Mouse (Mus musculus): ENCODE results near the gene Lingo1. TPM values are rescaled to one million over a fixed set of nuclear protein-coding genes. Genes with fewer than 3 reads are reported as not detected.

The Lingo1 gene
- polyA plus RNA-seq, 1 experiment from 2014 or later = 0.93 TPM

DNA sequence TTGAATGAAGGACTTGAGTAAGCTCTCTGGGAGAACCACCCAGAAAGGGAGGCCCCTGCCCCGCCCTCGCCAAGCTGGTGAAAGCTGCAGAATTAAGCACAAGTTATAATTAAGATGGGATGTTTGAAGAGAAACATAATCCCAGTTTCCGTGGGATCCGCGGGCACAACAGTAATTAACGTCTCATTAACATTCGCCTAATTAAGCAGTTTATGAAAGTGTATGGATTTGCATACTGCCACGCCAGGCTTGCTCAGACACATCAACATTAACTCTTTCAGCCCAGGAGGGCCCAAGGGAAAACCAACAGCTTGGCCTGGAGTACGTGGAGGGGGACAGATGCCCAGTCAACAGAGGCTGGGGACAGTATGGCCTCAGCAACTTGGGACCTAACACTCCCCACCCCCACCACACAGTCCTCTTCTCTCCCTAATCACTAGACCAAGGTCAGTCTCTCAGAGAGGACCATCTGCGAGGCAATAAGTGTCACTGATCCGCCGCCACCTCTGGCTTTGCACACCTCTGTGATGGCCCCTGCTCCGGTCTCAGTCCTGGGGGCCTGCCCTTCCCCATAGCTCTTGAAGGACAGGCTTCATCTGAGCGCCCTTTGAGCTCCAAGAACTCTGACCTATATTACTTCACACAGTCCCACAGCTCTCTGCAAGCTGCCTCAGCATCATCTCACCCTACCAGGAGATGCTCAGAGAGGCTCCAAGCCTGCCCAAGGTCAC, 49.9 kb downstream of the Lingo1 start:
- no peak overlapping the region for H3K4me2 ChIP-seq (ENCODE audit: low read depth, severe bottlenecking)
- no peaks in the 10 kb centered on the region for H3K9me3 ChIP-seq (ENCODE audit: control insufficient read depth, low read length)
- H3K27me3 ChIP-seq (ENCODE audit: control insufficient read depth, insufficient read depth, low read length) = no peaks in the 10 kb centered on the region
- H3K4me1 ChIP-seq (ENCODE audit: control insufficient read depth, insufficient read depth, low read length) = no peaks in the 10 kb centered on the region
- WGBS = 56% methylated on average over 14 of the region's 14 CpGs
- no peaks in the 10 kb centered on the region for H3K36me3 ChIP-seq (ENCODE audit: control insufficient read depth, insufficient read depth, low read length)
- DNase-seq (ENCODE audit: low spot score) (no peak), ATAC-seq (ENCODE audit: insufficient number of reproducible peaks, low FRiP score, low TSS enrichment, low read depth) (no peak)
- H3K9ac ChIP-seq (ENCODE audit: low read length) = no peak overlapping the region
- no peak overlapping the region for H3K4me3 ChIP-seq (ENCODE audit: low read depth, low read length)
- no peak overlapping the region for H3K27ac ChIP-seq (replicated peaks; ENCODE audit: low read depth, low read length)

DNA sequence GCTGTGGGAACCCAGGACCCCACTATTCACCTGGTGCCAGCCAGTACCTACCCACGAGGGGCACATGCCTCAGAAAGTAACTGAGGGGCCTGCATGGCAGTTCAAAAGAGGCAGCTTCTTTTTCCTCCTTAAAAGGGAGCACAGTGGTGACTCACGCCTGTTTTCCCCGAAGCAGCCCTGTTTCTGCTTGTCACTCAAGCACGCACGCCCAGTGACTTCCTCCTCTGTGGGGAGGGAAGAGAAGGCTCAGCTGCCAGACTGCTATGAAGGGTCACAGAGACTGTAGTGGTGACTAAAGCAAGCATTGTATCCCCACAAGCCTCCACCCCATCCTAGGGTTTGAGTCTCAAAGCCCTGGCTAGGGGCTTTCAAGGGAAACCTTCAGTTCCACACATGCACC, 51.9 kb downstream of the Lingo1 start:
- H3K27me3 ChIP-seq (ENCODE audit: control insufficient read depth, insufficient read depth, low read length) = no peaks in the 10 kb centered on the region
- no peaks in the 10 kb centered on the region for H3K4me1 ChIP-seq (ENCODE audit: control insufficient read depth, insufficient read depth, low read length)
- H3K9ac ChIP-seq (ENCODE audit: low read length) = no peak overlapping the region
- no peak overlapping the region for H3K27ac ChIP-seq (replicated peaks; ENCODE audit: low read depth, low read length)
- WGBS = 64% methylated on average over 5 of the region's 5 CpGs
- H3K9me3 ChIP-seq (ENCODE audit: control insufficient read depth, low read length) = no peaks in the 10 kb centered on the region
- no peak for DNase-seq (ENCODE audit: low spot score)
- no peak overlapping the region for H3K4me3 ChIP-seq (ENCODE audit: low read depth, low read length)
- H3K36me3 ChIP-seq (ENCODE audit: control insufficient read depth, insufficient read depth, low read length) = no peaks in the 10 kb centered on the region
- ATAC-seq (ENCODE audit: insufficient number of reproducible peaks, low FRiP score, low TSS enrichment, low read depth) = no peak
- no peak overlapping the region for H3K4me2 ChIP-seq (ENCODE audit: low read depth, severe bottlenecking)

DNA sequence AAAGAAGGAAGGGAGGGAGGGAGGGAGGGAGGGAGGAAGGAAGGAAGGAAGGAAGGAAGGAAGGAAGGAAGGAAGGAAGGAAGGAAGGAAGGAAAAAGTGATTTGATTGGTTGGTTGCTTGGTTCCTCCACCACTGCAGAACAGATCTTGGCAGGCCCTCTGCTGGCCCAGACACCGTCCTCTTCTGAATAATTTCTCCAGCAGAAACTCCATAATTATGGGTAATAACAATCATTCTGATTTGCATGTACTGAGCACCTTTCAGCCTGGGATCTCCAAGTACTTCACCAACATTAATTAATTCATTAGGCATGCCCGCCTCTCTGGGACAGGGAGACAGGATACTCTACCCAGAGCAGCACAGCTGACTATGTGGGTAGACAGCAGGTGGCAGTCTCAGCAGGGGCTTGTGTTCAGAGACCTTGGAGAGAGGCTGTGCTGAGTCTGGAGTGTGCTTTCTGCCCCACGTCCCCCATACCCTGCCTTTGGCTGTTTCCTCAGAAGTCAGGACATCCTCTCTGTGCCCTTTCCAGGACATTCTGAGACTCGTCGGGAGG, 57.0 kb downstream of the Lingo1 start:
- no peak overlapping the region for H3K4me3 ChIP-seq (ENCODE audit: low read depth, low read length)
- no peak overlapping the region for H3K27ac ChIP-seq (replicated peaks; ENCODE audit: low read depth, low read length)
- H3K4me2 ChIP-seq (ENCODE audit: low read depth, severe bottlenecking) = no peak overlapping the region
- no peak for DNase-seq (ENCODE audit: low spot score)
- H3K27me3 ChIP-seq (ENCODE audit: control insufficient read depth, insufficient read depth, low read length) = no peaks in the 10 kb centered on the region
- 68% methylated on average over 5 of the region's 5 CpGs for WGBS
- no peaks in the 10 kb centered on the region for H3K4me1 ChIP-seq (ENCODE audit: control insufficient read depth, insufficient read depth, low read length)
- no peak for ATAC-seq (ENCODE audit: insufficient number of reproducible peaks, low FRiP score, low TSS enrichment, low read depth)
- no peaks in the 10 kb centered on the region for H3K9me3 ChIP-seq (ENCODE audit: control insufficient read depth, low read length)
- H3K36me3 ChIP-seq (ENCODE audit: control insufficient read depth, insufficient read depth, low read length) = no peaks in the 10 kb centered on the region
- H3K9ac ChIP-seq (ENCODE audit: low read length) = no peak overlapping the region

DNA sequence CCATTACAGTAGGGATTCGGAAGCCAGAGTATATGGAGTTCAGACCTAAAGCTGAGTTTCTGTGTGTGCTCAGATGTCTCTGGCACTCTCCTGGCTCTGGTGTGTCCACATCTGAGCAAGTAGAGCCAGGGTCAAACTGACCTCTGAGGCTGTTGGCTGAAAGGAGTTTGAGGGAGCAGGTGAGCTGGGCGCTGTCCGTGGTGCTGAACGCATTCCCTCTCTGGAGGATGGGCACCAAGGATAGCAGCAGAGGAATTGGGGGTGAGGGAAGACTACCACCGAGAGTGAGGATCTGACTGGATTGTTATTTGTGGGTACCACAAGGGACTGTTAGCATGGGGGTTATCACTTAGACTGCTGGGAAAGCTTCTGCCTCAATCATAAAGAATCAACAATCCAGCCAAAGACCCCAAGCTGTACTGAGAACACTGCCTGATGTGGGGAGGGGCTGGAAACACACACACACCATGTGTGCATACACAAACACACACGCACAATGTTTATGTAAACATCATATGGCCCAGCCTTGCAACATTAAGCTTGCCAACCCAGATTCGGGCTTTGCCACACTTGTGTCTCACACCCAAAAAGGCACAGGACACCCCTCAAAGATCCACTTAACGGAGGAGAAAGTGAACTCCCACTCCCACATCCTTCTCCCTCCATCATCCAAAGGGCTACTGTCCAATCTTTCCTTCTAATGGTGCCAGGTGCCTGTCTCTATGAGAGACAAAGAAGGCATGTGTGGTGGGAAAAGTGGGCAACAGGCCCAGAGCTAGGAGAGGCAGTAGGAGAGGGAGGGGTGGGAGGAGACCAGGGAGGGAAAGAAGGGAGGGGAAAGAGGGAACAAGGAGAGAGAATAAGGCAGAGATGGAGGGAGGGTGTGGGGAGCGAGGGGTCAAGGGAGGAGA, 57.8 kb downstream of the Lingo1 start:
- Histone ChIP-seq H3K4me2 (ENCODE audit: low read depth, severe bottlenecking) (no peak overlapping the region), H3K4me1 (ENCODE audit: control insufficient read depth, insufficient read depth, low read length) (no peaks in the 10 kb centered on the region), H3K27me3 (ENCODE audit: control insufficient read depth, insufficient read depth, low read length) (no peaks in the 10 kb centered on the region), H3K9me3 (ENCODE audit: control insufficient read depth, low read length) (no peaks in the 10 kb centered on the region), H3K27ac (replicated peaks; ENCODE audit: low read depth, low read length) (no peak overlapping the region), H3K36me3 (ENCODE audit: control insufficient read depth, insufficient read depth, low read length) (no peaks in the 10 kb centered on the region), H3K4me3 (ENCODE audit: low read depth, low read length) (no peak overlapping the region), H3K9ac (ENCODE audit: low read length) (no peak overlapping the region)
- WGBS = 45% methylated on average over 9 of the region's 9 CpGs
- peak; percentile 91 for DNase-seq (ENCODE audit: low spot score)
- no peak for ATAC-seq (ENCODE audit: insufficient number of reproducible peaks, low FRiP score, low TSS enrichment, low read depth)

DNA sequence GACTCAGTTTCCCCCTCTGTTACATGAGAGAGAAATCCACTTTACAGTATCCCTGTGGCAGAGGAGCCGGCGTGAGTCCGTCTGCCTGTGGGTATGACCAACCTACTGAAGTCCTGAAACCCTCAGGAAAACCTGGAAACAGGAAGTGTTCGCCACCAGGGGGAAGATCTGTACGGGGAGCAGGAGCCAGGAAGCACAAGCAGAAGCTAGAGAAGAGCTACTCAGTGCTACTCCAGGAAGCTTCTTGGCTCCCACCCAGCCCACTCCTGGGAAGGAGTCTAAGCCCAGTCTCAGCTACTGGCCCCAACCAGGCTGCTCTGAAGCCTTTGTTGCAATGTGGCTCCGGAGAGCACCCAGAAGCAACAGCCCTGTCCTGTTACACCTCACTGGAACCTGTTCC, 61.9 kb downstream of the Lingo1 start:
- H3K27me3 ChIP-seq (ENCODE audit: control insufficient read depth, insufficient read depth, low read length) = no peaks in the 10 kb centered on the region
- 63% methylated on average over 6 of the region's 6 CpGs for WGBS
- no peak overlapping the region for H3K4me2 ChIP-seq (ENCODE audit: low read depth, severe bottlenecking)
- no peak overlapping the region for H3K4me3 ChIP-seq (ENCODE audit: low read depth, low read length)
- H3K27ac ChIP-seq (replicated peaks; ENCODE audit: low read depth, low read length) = no peak overlapping the region
- H3K9me3 ChIP-seq (ENCODE audit: control insufficient read depth, low read length) = no peaks in the 10 kb centered on the region
- no peak overlapping the region for H3K9ac ChIP-seq (ENCODE audit: low read length)
- H3K36me3 ChIP-seq (ENCODE audit: control insufficient read depth, insufficient read depth, low read length) = no peaks in the 10 kb centered on the region
- DNase-seq (ENCODE audit: low spot score) (no peak), ATAC-seq (ENCODE audit: insufficient number of reproducible peaks, low FRiP score, low TSS enrichment, low read depth) (no peak)
- H3K4me1 ChIP-seq (ENCODE audit: control insufficient read depth, insufficient read depth, low read length) = no peaks in the 10 kb centered on the region

DNA sequence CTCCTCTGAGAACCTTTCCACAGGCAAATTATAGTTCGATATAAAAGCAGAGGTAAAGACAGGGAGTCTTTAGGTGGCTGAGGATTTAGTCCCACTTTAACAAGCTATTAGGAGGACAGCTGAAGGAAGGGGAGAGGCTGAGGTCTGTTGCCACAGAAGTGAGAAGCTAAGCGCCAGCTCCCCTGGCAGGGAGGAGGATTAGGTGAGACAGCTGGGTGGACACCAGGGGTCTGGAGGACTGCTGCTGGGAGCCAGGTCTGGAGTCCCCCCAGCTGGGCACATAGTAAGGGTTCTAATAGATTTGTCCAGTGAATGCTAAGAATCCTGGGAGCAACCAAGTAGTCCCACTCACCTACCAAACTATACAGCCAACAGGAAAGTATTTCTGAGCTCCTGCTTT, 65.3 kb downstream of the Lingo1 start:
- no peak overlapping the region for H3K27ac ChIP-seq (replicated peaks; ENCODE audit: low read depth, low read length)
- H3K36me3 ChIP-seq (ENCODE audit: control insufficient read depth, insufficient read depth, low read length) = no peaks in the 10 kb centered on the region
- H3K9me3 ChIP-seq (ENCODE audit: control insufficient read depth, low read length) = no peaks in the 10 kb centered on the region
- no peak overlapping the region for H3K9ac ChIP-seq (ENCODE audit: low read length)
- 56% methylated on average over 2 of the region's 2 CpGs for WGBS
- DNase-seq (ENCODE audit: low spot score) (no peak), ATAC-seq (ENCODE audit: insufficient number of reproducible peaks, low FRiP score, low TSS enrichment, low read depth) (no peak)
- no peaks in the 10 kb centered on the region for H3K27me3 ChIP-seq (ENCODE audit: control insufficient read depth, insufficient read depth, low read length)
- H3K4me1 ChIP-seq (ENCODE audit: control insufficient read depth, insufficient read depth, low read length) = no peaks in the 10 kb centered on the region
- no peak overlapping the region for H3K4me2 ChIP-seq (ENCODE audit: low read depth, severe bottlenecking)
- H3K4me3 ChIP-seq (ENCODE audit: low read depth, low read length) = no peak overlapping the region

DNA sequence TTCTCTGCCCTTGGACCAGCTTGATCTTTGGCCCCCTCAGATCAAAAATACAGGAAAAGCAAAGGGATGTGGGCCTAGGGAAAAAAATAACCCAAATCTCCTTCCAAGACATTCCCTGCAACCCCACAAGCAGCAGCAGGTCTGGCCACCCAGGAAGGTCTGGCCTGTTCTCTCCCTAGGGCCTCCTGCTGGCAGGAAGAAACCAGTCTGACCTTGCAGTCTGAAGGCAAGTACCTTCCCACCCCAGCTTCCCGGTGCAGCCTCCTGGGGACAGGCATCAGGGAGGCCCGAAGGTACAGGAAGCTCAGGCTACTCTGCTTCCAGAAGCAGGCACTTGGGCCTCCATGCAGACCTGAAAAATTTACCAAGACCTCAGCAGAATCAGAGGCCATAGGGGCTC, 67.1 kb downstream of the Lingo1 start:
- no peaks in the 10 kb centered on the region for H3K4me1 ChIP-seq (ENCODE audit: control insufficient read depth, insufficient read depth, low read length)
- no peak overlapping the region for H3K4me3 ChIP-seq (ENCODE audit: low read depth, low read length)
- no peak overlapping the region for H3K27ac ChIP-seq (replicated peaks; ENCODE audit: low read depth, low read length)
- no peak overlapping the region for H3K9ac ChIP-seq (ENCODE audit: low read length)
- H3K9me3 ChIP-seq (ENCODE audit: control insufficient read depth, low read length) = no peaks in the 10 kb centered on the region
- no peaks in the 10 kb centered on the region for H3K27me3 ChIP-seq (ENCODE audit: control insufficient read depth, insufficient read depth, low read length)
- no peak for DNase-seq (ENCODE audit: low spot score)
- 40% methylated on average over 2 of the region's 2 CpGs for WGBS
- H3K36me3 ChIP-seq (ENCODE audit: control insufficient read depth, insufficient read depth, low read length) = no peaks in the 10 kb centered on the region
- ATAC-seq (ENCODE audit: insufficient number of reproducible peaks, low FRiP score, low TSS enrichment, low read depth) = no peak
- no peak overlapping the region for H3K4me2 ChIP-seq (ENCODE audit: low read depth, severe bottlenecking)

DNA sequence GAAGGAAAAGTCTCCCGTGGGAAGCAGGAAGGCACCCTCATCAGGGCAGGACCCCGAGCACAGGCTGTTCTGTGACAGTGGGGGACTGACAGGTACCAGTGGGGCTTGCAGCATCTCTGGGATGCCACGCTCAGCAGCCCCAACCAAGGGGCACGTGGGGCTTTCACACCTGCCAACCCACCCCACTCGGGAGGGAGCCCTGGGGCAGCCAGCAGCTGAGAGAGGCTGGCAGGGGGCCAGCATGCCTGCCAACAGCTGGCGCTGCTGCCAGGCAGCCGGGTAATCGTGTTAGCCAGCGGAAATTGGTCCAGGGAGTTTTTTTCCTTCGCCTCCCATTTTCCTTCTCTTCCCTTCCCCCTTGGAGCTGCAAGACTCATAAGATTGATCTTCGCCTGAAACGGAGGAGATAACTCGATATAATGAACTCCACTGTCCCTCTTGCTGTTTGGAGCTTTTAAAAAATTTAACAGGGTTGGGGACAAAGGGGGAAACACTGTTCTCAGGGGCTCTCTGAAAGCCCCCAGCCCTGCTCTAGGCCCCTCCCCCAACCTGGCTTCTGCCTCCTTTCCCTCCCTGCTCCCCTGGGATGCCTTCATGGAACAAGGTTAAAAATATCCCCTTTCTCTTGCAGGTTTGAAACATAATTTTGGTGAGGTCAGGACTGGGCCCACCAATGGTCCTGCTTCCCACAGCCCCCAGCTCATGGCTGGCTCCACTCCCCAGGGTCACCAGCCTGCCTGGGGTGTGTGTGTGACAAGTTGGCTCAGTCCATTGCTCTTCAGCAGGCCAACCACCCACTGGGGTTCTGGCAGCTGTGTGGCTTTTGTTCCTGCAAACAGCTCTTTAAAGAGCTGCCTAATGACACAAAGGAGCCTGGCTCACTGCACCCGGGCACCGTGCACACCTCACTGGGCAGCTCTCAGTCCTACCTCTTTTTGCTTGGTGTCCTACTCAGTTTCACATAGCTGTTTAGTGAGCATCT, 68.3 kb downstream of the Lingo1 start:
- H3K27ac ChIP-seq (replicated peaks; ENCODE audit: low read depth, low read length) = no peak overlapping the region
- WGBS = 58% methylated on average over 15 of the region's 15 CpGs
- H3K9me3 ChIP-seq (ENCODE audit: control insufficient read depth, low read length) = no peaks in the 10 kb centered on the region
- H3K4me1 ChIP-seq (ENCODE audit: control insufficient read depth, insufficient read depth, low read length) = no peaks in the 10 kb centered on the region
- H3K4me3 ChIP-seq (ENCODE audit: low read depth, low read length) = no peak overlapping the region
- no peak overlapping the region for H3K4me2 ChIP-seq (ENCODE audit: low read depth, severe bottlenecking)
- DNase-seq (ENCODE audit: low spot score) (no peak), ATAC-seq (ENCODE audit: insufficient number of reproducible peaks, low FRiP score, low TSS enrichment, low read depth) (no peak)
- no peaks in the 10 kb centered on the region for H3K36me3 ChIP-seq (ENCODE audit: control insufficient read depth, insufficient read depth, low read length)
- no peaks in the 10 kb centered on the region for H3K27me3 ChIP-seq (ENCODE audit: control insufficient read depth, insufficient read depth, low read length)
- H3K9ac ChIP-seq (ENCODE audit: low read length) = no peak overlapping the region

Measured in limb, embryonic 11.5 days (tissue).